Mouse (Mus musculus) c-Kit-negative CD71-positive TER-119-positive erythroid progenitor cells, embryonic 14.5 days (primary cell): ENCODE results near the gene Ptprd.

ENCODE experiments used
- DNase-seq: peaks from one replicate; pipeline ENCODE4 v3.0.0-alpha.2; 2013; ENCODE audit warnings: low read depth, low spot score

The Ptprd gene

DNA sequence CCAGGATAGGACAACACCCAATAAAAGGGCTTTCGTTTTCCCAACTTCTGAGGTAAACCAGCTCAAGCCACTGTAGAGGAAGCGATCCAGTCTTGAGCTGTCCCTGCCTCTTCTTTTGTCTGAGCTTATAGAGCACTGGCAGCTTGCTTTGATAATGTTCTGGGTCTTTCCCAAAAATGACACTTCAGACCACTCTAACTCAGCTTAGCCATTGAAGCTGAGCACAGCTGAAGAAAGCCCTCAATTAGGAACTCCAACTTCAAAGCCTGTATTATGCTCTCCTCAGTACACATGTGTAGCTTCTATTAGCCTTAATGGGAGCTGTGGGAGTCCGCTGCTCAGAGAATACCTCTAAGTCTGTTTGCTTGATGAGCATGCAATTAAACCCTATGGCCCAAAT lies 1988.0 kb downstream of the Ptprd start:
- no peak for DNase-seq

DNA sequence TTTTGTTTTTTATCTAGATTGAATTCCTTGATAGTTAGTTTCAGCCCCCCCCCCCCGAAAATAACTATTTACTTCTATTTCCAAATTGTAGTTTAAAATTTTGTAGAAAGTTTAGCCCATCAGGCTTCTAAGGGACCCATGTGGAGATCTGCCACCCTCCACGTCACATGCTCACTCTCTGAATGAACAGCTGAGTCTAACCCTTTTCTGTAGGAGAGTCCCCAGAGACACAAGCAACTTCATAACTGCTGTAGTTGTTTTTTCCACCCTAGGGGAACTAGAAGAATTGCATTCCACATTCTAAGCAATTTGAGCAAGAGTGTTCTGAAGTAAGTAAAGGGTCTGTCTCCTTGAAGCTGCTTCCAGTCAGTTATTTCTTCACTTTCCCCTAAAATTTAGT lies 1989.2 kb downstream of the Ptprd start:
- DNase-seq: no peak

DNA sequence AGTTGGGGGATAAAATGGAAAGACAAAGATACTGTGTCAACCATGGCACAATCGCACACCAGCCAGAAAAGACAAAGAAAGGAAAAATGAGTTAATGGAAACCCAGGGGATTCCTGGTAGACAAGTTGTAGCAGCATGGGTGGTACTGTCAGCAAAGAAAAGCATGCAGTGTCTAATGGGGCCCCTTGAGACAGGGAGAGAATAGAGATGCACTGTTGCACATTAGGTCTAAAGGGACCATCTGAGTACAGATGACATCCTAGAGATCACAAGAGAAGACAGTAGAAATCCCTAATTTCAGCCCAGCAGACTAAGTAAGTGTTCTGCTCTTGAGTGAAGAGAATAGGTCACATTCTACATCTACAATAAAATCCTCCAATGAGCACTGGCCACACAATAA lies 1993.7 kb downstream of the Ptprd start:
- DNase-seq: no peak

DNA sequence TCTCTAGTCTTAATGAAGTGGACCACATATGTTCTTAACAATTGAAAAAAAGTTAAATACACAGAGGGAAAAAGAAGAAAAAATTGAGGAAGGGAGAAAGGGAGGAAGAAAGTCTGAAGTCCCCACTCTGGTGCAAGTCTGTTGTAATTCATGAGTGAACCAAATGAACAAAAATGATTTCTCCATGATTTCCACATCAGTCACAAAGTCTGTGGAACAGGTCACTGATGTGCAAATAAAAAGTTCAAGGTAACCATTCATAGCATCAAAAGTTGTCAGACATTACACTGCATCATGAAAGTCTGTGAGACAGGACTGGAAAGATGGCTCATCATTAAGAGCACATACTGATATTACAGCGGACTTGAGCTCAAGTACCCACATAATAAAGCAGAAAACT lies 1996.6 kb downstream of the Ptprd start:
- DNase-seq: no peak

DNA sequence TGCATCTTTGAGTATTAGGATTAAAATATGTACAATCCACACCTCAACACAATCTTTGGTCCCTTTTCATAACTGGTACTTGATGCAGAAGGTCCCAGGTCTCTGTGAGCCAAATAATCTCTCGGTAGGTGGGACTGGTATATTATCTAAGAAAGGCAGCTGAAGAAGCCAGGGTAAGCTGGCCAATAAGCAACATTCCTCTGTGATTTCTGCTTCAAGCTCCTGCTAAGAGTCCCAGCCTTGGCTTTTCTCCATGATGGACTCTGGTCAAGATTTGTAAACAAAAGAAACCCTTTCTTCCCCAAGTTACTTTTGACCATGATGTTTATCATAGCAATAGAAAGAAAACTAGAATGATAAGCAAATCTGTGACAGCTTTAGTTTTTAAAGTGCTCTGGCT lies 2012.4 kb downstream of the Ptprd start:
- no peak for DNase-seq

DNA sequence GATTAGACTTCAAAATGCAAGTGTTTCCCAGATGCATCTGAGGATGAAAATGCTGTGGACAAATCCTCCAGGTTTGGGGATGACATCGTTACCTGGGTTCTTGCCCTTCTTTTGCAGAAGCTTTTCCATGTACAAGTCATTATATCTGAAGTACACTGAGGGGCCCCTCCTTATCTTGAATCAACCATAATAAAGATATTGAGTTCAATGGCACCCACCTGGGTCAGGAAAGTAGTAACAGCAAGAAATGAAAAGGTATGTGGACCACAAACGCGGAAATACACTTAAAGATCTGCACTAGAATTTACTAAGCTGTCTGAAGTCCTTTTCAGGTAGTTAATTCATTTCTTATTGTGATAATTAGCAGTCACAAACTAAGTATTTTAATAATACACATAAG lies 2017.0 kb downstream of the Ptprd start:
- no peak for DNase-seq

DNA sequence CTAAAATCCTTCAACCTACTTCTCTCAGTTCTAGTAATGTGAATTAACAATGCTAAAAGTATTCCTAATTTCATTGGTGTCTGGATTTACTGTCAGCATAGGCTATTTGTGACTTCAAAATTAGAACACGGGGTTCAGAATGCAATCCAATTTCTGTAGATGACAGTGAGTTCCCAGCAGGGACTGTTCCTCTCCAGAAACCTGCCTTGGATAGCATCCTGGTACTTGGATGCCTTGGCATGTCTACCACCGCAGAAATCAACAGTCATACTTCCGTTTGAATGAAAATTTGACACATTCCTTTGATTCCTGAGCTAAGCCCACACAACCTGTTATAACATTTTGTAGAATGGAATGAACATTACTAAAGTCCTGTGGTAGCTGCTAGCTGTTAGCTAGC lies 2018.3 kb downstream of the Ptprd start:
- no peak for DNase-seq

DNA sequence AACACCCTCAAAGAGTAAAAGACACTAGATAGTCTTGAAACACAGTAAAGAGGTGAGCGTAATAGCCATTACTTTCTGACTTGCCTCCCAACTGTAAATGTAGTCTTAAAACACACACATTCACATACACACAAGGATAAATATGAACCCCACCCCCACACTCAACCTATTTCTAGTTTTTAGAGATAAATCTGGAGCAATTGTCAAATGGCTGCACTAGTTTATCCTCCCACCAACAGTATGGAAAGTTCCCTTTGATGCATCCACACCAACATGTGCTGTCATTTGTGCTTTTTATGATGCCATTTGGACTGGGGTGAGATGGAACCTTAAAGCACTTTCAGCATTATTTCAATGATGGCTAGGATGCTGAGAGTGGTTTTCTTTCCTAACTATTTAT lies 2019.7 kb downstream of the Ptprd start:
- DNase-seq: no peak

DNA sequence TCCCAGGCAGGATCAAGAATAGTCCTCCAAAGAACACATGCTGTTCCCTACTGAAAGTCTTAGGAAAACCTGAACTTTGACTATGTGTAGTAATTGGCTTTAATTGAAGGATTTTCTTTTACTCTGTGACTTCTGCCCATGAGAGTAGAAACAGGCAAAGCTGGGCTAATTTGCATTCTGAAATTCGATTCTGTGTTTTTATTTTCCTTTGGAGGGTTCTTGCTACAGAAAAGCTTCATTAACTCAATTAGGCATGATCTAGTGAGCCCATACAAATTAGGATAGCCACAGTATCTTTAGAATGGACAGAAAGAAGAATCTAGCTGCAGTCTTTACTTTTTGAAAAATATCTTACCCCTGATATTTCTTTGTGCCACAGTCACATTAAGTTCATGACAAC lies 2021.0 kb downstream of the Ptprd start:
- no peak for DNase-seq

DNA sequence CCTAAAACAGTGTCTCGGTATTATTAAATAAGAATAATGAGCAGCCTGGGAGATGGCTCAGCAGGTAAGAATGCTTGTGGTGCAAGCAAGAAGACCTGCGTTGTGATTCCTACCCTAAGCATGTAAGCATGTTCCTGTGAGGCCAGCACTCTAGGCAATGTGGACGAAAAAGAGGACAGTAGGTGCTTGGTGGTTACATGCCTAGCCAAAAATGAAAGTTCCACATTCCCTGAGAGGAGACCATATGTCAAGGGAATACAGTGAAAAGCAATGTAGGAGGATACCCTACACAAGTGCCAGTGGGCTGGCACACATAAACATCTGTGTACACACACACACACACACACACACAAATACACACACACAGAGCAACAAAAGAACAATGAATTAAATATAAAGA lies 2028.7 kb downstream of the Ptprd start:
- DNase-seq: no peak

DNA sequence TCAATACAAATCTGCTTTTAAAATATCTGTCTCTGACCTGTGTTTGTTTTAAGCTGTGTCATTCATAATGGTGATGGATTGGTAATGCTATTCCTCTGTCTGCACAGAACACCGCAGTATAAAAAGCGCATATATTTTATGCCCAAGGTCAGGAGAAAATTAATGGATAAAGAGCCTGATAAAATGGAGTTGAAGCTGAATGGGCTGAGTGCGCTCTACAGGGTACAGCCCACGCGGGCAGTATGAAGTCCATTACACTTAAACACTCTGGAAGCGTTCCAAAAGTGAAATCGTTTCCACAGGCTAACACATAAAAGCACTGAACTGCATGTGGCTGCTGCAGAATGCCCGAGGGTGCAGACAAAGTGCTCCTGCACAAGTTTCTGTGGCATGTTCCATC lies 2032.3 kb downstream of the Ptprd start:
- no peak for DNase-seq

DNA sequence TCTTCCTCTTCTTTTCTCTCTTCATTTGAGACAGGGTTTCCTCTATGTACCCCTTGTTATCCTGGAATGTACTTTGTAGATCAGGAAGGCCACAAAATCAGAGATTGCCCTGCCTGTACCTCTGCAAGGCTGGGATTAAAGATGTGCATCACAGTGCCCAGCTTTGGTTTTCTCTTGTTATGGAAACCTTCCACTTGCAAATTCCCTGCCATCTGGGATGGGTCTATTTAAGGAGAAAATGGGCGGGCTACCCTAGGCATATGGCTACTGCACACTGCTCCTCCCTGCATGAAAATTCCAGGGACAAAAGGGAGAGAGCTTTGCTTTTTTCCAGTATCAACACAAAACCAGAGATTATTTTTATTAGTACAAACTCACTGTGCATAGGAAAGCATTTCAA lies 2036.7 kb downstream of the Ptprd start:
- DNase-seq: no peak

DNA sequence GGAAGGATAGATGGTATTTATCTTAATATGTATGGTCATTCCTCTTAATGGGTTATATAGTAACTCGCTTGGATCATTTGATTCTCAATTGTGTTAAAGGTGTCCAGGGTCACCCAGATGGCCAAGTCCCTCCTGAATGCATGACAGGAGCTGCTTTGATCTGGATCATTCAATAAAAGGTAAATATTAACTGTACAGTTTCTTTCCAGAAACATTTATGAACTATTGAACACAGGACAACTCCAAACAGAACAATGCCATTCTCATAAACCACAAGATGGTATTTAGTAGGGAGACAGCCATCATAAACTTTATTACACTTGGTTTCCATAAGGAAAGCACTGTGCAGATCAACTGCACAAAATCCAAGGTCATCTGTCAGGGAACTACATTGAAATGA lies 2056.0 kb downstream of the Ptprd start:
- no peak for DNase-seq

DNA sequence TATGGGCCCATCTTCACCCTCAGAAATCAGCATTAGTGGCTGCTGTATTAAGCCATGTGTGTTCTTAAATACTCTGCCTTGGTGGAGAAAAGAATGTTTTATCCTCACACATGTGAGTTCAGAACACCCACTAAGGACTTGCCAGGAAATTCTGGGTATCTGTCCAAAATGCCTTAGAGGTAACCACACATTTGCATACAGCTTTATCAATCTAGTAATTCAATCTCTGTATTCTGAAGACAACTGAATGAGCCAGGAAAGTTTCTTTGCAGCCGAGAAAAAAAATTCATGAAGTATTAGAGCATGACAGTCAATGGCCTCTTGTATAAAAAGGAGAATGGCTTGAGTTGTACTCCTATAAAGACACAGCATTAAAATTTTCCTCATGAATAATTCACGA lies 2057.6 kb downstream of the Ptprd start:
- DNase-seq: no peak

DNA sequence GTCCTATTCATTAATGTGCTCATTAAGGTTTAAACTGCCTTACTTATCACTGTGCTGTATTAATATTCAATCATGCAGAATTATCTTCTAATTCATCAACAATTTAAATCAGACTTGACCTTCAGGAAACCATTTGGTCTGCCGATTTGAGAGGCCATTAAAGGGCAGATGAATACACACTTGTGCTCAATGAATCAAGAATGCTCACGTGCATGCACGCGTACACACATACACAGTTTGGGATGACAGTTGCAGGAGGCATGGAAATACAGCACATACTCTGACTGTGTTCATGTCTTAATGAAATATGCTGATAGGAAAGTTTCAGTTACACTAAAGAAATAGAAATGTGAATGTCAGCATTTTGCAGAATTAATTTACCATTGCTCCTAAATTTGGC lies 2066.8 kb downstream of the Ptprd start:
- DNase-seq: no peak

DNA sequence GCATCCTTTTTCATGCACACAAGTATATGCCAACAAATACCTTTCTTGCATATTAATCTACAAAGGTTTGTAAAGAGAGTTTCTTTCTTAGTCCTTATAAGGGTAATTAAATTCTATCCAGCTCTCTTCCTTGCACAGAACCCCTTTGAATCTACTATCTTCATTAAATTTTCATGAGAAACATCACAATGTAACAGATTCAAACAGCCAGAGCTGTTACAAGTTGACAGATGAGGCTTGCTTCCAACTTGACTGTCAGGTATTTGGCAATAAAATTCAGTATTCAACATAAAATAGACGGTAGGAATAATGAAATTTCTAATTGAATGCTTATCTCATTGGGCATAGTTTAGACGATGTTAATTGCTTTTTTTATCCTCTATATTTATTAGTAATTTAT lies 2067.4 kb downstream of the Ptprd start:
- no peak for DNase-seq

DNA sequence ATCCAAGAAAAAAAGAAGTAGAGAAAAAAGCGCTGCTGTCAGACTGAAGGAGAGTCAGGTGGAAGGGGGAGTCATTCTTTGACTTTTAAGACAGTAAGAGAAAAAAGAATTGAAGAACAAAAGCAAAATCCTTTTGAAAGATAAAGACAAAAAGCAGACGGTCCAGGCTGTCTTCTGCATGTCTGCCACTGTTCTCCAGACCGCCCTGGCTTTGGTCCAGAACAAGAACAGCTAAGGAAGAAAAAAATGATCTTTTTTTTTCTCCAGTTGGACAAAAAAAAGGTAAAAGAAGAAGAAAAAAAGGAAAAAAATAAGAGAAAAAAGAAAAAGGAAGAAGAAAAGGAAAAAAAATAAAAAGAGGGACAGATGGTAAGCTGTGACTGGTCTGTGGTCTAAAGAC lies 2073.9 kb downstream of the Ptprd start:
- no peak for DNase-seq

DNA sequence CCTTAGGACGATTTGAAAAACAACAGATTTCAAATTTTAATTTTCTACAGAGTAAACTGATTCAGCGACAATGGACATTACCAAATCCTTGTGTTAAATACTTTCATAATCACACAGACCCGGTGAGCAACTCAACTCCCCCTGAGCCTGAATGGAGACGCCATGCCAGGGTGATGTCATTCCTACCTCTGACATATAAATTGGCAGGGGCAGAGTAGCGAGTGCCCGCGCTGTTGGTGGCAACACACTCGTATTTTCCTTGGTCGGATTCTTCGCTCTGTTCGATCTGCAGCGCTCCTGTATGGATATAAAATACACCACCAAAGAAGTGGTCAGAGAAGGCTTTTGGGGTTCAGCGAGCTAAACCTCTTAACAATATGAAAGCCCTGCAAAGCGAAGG lies 2075.1 kb downstream of the Ptprd start:
- no peak for DNase-seq

DNA sequence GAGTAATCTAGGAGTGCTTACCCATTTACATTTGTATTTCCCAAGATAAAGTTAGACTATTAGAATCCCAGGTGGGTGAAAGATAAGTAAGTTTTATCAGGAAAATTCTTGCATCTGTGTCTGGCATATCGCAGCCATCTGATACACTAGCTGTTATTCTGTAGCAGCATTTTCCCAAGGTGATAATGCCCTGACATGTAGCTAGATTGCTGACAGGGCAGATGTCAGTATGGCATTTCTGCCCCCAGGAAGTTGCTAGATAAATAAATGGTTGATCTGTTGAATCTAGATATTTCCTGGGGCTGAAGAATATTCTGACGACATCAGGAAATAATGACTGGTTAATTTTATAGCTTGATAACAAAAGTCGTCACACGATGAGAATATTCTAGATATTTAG lies 2119.9 kb downstream of the Ptprd start:
- no peak for DNase-seq

DNA sequence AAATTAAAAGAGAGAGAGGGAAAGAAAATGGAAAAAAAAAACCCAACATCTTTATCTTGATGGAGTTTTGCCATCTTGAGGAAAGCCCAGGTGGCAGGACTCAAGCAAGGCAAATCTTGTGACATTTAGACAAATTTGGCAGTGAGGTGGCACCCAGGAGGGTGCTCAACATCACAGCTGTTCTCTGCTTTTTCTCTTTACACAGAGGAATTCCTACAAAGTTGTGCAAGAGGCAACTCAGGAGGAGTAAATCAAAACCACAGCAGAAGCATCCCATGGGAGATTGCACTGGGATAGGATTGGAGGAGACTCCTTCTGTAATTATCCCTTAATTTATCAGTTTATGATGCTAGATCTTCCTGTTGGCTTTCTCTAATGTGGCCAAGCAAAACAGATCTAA lies 2121.9 kb downstream of the Ptprd start:
- DNase-seq: no peak

DNA sequence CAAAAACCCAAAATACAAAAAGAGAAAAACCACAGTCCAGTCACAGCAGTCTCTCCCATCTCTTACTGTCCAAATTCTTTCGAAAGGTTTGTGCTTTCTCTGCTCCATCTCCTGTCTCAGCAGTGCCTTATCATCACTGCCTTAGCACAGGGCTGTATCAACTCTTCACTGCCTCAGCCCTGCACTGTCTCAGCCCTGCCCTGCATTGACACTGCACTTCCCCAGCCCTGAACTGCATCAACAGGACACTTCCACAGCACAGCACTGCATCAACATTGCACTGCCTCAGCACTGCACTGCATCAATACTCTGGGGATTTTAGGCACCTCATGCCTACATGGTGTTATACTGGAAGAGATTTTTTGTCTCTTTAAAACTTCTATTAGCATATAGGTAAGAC lies 2135.7 kb downstream of the Ptprd start:
- DNase-seq: no peak

DNA sequence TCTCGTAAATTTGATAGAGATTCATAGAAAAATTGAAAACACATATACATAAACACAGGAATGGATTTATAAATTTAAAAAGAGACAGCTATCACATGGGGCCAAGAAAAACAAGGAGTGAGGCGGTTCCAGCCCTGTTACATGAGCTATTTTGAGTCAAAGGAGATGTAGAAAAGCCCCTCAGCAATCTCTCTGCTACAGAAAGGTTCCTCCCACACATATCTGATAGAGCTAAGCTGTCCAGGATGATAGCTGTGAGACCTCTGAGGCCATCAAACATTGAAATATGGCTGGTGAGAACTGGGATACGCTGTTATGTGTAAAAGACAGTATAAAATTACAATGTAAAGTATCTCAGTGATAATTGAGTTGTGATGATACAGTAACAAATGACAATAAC lies 2138.5 kb downstream of the Ptprd start:
- no peak for DNase-seq

DNA sequence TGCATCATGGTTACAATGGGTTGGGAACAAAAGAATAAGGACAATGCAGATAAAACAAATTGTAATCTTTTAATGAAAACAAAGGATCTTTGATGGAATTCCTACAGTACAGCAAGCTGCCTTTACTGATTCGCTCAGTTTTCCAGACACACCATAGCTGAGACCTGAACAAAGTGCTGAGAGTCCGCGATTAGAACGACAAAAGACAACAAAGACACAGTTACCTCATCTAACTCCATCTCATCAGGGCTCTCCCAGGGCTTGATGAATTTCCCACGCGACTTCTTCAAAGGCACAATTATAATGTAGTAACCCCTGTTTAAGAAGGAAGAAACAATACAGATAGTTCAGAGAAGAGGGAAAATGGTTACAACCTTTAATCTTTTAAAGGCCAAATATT lies 2140.0 kb downstream of the Ptprd start:
- DNase-seq: no peak

DNA sequence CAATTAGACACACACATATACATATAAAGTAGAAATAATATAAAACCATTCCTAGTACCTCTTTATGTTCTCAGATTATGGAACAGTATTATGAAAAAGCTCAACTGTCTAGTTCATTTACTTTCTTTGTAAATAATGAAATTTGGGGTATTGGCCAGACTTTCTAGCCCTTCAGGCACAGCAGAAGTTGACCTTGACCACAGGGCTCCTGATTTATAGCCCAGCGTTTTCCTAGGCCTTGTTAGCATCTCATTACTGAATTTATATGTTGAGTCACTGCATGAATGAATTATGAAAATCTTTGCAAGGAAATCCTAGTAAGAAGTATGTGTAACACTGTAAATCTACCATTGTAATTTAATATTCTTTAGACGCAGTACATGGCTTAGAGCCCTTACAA lies 2154.9 kb downstream of the Ptprd start:
- no peak for DNase-seq

DNA sequence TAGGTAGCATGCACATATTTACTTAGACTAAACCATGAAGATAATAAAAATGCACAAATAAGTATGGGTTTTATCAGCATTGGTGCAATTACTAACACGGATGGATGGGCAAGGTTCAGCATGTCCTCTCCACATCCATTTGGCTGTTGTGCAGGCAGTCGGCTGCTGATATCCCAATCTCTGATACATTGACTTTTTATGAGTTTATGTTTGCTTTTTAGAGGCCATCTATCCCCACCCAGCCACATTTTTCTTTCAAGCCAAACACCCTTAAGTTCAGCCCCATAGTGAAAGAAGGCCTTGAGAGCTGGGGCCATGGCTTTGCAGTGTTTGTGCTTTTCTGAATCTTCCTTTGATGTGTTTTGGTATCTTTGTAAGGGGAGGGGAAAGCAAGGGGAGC lies 2166.1 kb downstream of the Ptprd start:
- no peak for DNase-seq
